Mouse (Mus musculus) intestine, postnatal 0 days (tissue): ENCODE measurements at regions not wholly inside any gene's neighbourhood (a gene's known extent, or its start where the extent isn't known, plus 50 kb on each side); places are given as distances from the start of the nearest gene placed in this dataset.

Source experiments
- ATAC-seq: fragments of 200-750 bp; cut with Nextera tagmentation; 2 replicates; pipeline ENCODE4 v1.8.0; 2017; ENCODE audit warnings: mild to moderate bottlenecking, moderate TSS enrichment, moderate library complexity
- H3K27ac ChIP-seq: fragments of 300-500 bp; sonication (generic); 2 replicates; pipeline ENCODE4 v1.5.1; 2014; ENCODE audit warnings: mild to moderate bottlenecking, low read depth, low read length, moderate library complexity
- H3K27me3 ChIP-seq: fragments of 300-500 bp; sonication (generic); replicated peaks from 2 replicates; pipeline ENCODE4 v1.6.1; 2014; ENCODE audit warnings: low read length, mixed read lengths; ENCODE audit not compliant: control insufficient read depth, insufficient read depth
- H3K36me3 ChIP-seq: fragments of 300-500 bp; sonication (generic); 2 replicates; pipeline ENCODE4 v1.6.1; 2014; ENCODE audit warnings: mild to moderate bottlenecking, moderate library complexity; ENCODE audit not compliant: control insufficient read depth, insufficient read depth
- H3K4me1 ChIP-seq: fragments of 300-500 bp; sonication (generic); replicated peaks from 2 replicates; pipeline ENCODE4 v1.6.1; 2014; ENCODE audit warnings: antibody characterized with exemption, low read length, mixed read lengths; ENCODE audit not compliant: control insufficient read depth, insufficient read depth
- H3K4me2 ChIP-seq: fragments of 300-500 bp; sonication (generic); replicated peaks from 2 replicates; pipeline ENCODE4 v1.6.1; 2014; ENCODE audit warnings: low read depth, mild to moderate bottlenecking, moderate library complexity
- H3K4me3 ChIP-seq: fragments of 300-500 bp; sonication (generic); 2 replicates; pipeline ENCODE4 v1.5.1; 2014; ENCODE audit warnings: low read depth, low read length
- H3K9ac ChIP-seq: fragments of 300-500 bp; sonication (generic); 2 replicates; pipeline ENCODE4 v1.6.1; 2014; ENCODE audit warnings: mild to moderate bottlenecking, low read depth, low read length
- H3K9me3 ChIP-seq: fragments of 300-500 bp; sonication (generic); 2 replicates; pipeline ENCODE4 v1.6.1; 2016; ENCODE audit warnings: mixed run types; ENCODE audit not compliant: control insufficient read depth
- CTCF ChIP-seq: sonication (generic); IDR thresholded peaks from 2 replicates; pipeline ENCODE4 v1.5.1; 2016; ENCODE audit warnings: low read depth, mild to moderate bottlenecking, control low read depth, antibody characterized with exemption, moderate library complexity
- WGBS: fragments of 180-500 bp; shearing (Covaris S2); extraction: QIAGEN DNeasy Blood & Tissue Kit; methylation state at CpG from one replicate; pipeline ENCODE4 v1.1.7; 2014; 5-methylcytosine and 5-hydroxymethylcytosine counted together

GRCm38 (mm10) chr7:111146670-111147069 lies 63.8 kb upstream of the Eif4g2 start:
- 72% methylated on average over 4 of the region's 4 CpGs for WGBS
- Histone ChIP-seq H3K4me1 (no peaks in the 10 kb centered on the region), H3K27me3 (no peaks in the 10 kb centered on the region), H3K4me3 (no peak overlapping the region), H3K9ac (no peak overlapping the region), H3K9me3 (no peaks in the 10 kb centered on the region), H3K4me2 (no peak overlapping the region), H3K36me3 (no peaks in the 10 kb centered on the region), H3K27ac (no peak overlapping the region)
- ATAC-seq, result no peak
- TF ChIP-seq CTCF, result no peak

GRCm38 (mm10) chr7:111144216-111144615 lies 61.4 kb upstream of the Eif4g2 start:
- no peaks in the 10 kb centered on the region for H3K4me1 ChIP-seq
- no peaks in the 10 kb centered on the region for H3K9me3 ChIP-seq
- no peak for ATAC-seq
- H3K9ac ChIP-seq, result no peak overlapping the region
- no peak overlapping the region for H3K4me2 ChIP-seq
- H3K4me3 ChIP-seq, result no peak overlapping the region
- no peaks in the 10 kb centered on the region for H3K27me3 ChIP-seq
- no peak overlapping the region for H3K27ac ChIP-seq
- no peak for TF ChIP-seq CTCF
- 77% methylated on average over 3 of the region's 3 CpGs for WGBS
- no peaks in the 10 kb centered on the region for H3K36me3 ChIP-seq

- H3K27ac ChIP-seq, result no peak overlapping the region
- H3K27me3 ChIP-seq, result no peaks in the 10 kb centered on the region
- no peak overlapping the region for H3K9ac ChIP-seq
- no peaks in the 10 kb centered on the region for H3K36me3 ChIP-seq
- H3K9me3 ChIP-seq, result no peaks in the 10 kb centered on the region
- WGBS, result 55% methylated on average over 7 of the region's 7 CpGs
- no peak overlapping the region for H3K4me3 ChIP-seq
- H3K4me2 ChIP-seq, result no peak overlapping the region
- no peaks in the 10 kb centered on the region for H3K4me1 ChIP-seq
- no peak for TF ChIP-seq CTCF
- ATAC-seq, result no peak
These were observed 58.6 kb upstream of the Eif4g2 start for GRCm38 (mm10) chr7:111141285-111141965.

GRCm38 (mm10) chr7:111138038-111138437 lies 55.2 kb upstream of the Eif4g2 start:
- H3K9ac ChIP-seq, result no peak overlapping the region
- no peak overlapping the region for H3K27ac ChIP-seq
- no peak for ATAC-seq
- H3K9me3 ChIP-seq, result no peaks in the 10 kb centered on the region
- H3K4me1 ChIP-seq, result 0 out of 2 replicates have a peak, but pooled peaks cover 4% of the 10 kb centered on the region
- H3K36me3 ChIP-seq, result no peaks in the 10 kb centered on the region
- H3K4me2 ChIP-seq, result no peak overlapping the region
- no peaks in the 10 kb centered on the region for H3K27me3 ChIP-seq
- no peak for TF ChIP-seq CTCF
- WGBS, result 95% methylated on average over 2 of the region's 2 CpGs
- no peak overlapping the region for H3K4me3 ChIP-seq

- TF ChIP-seq CTCF, result no peak
- Histone ChIP-seq H3K9ac (no peak overlapping the region), H3K4me3 (no peak overlapping the region), H3K36me3 (no peaks in the 10 kb centered on the region), H3K27me3 (no peaks in the 10 kb centered on the region), H3K4me1 (0 out of 2 replicates have a peak, but pooled peaks cover 4% of the 10 kb centered on the region), H3K4me2 (no peak overlapping the region), H3K9me3 (no peaks in the 10 kb centered on the region), H3K27ac (no peak overlapping the region)
- no peak for ATAC-seq
- 49% methylated on average over 6 of the region's 6 CpGs for WGBS
These were observed 53.3 kb upstream of the Eif4g2 start for GRCm38 (mm10) chr7:111136066-111136639.

GRCm38 (mm10) chr7:111134496-111134895 lies 51.7 kb upstream of the Eif4g2 start:
- TF ChIP-seq CTCF, result no peak
- Histone ChIP-seq H3K9ac (no peak overlapping the region), H3K4me1 (0 out of 2 replicates have a peak, but pooled peaks cover 4% of the 10 kb centered on the region), H3K27me3 (no peaks in the 10 kb centered on the region), H3K36me3 (no peaks in the 10 kb centered on the region), H3K4me2 (no peak overlapping the region), H3K27ac (no peak overlapping the region), H3K9me3 (no peaks in the 10 kb centered on the region), H3K4me3 (no peak overlapping the region)
- WGBS, result 77% methylated on average over 2 of the region's 2 CpGs
- no peak for ATAC-seq
